Mouse (Mus musculus): ENCODE measurements around the gene Atg4a-ps. TPM values are rescaled to one million over a fixed set of nuclear protein-coding genes. Genes with fewer than 3 reads are reported as not detected.

Atg4a-ps gene
- polyA plus RNA-seq, 1 experiment from 2014 or later: 0.06 TPM

GRCm38 (mm10) chr3:103601011-103601410 is 44.9 kb downstream of the Atg4a-ps start:
- ATAC-seq (ENCODE audit: insufficient number of reproducible peaks, low FRiP score, low TSS enrichment, low read depth): no peak
- peaks cover 7% of the 10 kb centered on the region for H3K4me1 ChIP-seq
- no peak overlapping the region for H3K4me2 ChIP-seq
- 56% methylated on average over 7 of the region's 7 CpGs for WGBS
- no peak overlapping the region for H3K4me3 ChIP-seq
- H3K36me3 ChIP-seq: no peaks in the 10 kb centered on the region
- H3K27me3 ChIP-seq: no peaks in the 10 kb centered on the region
- H3K27ac ChIP-seq: no peak overlapping the region
- no peak overlapping the region for H3K9ac ChIP-seq
- no peaks in the 10 kb centered on the region for H3K9me3 ChIP-seq

GRCm38 (mm10) chr3:103597586-103597985 is 48.3 kb downstream of the Atg4a-ps start:
- no peaks in the 10 kb centered on the region for H3K9me3 ChIP-seq
- H3K4me2 ChIP-seq: no peak overlapping the region
- no peaks in the 10 kb centered on the region for H3K27me3 ChIP-seq
- H3K9ac ChIP-seq: no peak overlapping the region
- peaks cover 12% of the 10 kb centered on the region for H3K4me1 ChIP-seq
- no peak for ATAC-seq (ENCODE audit: insufficient number of reproducible peaks, low FRiP score, low TSS enrichment, low read depth)
- 56% methylated on average over 4 of the region's 4 CpGs for whole genome bisulfite sequencing
- H3K36me3 ChIP-seq: no peaks in the 10 kb centered on the region
- no peak overlapping the region for H3K4me3 ChIP-seq
- H3K27ac ChIP-seq: no peak overlapping the region

GRCm38 (mm10) chr3:103595271-103595810 is 50.5 kb downstream of the Atg4a-ps start:
- no peaks in the 10 kb centered on the region for H3K9me3 ChIP-seq
- no peak overlapping the region for H3K9ac ChIP-seq
- no peak for ATAC-seq (ENCODE audit: insufficient number of reproducible peaks, low FRiP score, low TSS enrichment, low read depth)
- H3K27me3 ChIP-seq: no peaks in the 10 kb centered on the region
- H3K4me3 ChIP-seq: no peak overlapping the region
- peaks cover 5% of the 10 kb centered on the region; the same call in 1 of the 2 replicates for H3K4me1 ChIP-seq
- no peak overlapping the region for H3K4me2 ChIP-seq
- 78% methylated on average over 7 of the region's 7 CpGs for WGBS
- no peak overlapping the region for H3K27ac ChIP-seq
- H3K36me3 ChIP-seq: no peaks in the 10 kb centered on the region

Small RNA genes within 50 kb of the gene (microRNA-seq; reads per million reads assigned to microRNA genes)
- gene Gm25325: not detected

Other genes with a start within 250 kb of the Atg4a-ps start
- 0.36 and 0.45 TPM in 2 replicates for gene Syt6, start 70.8 kb downstream of the Atg4a-ps start, polyA plus RNA-seq (2015; fragmentation: Nextera tagmentation; extraction: Ambion mirVana)
- 71.8 and 79.7 TPM in 2 replicates for gene Olfml3, start 91.9 kb upstream of the Atg4a-ps start, polyA plus RNA-seq (2015; fragmentation: Nextera tagmentation; extraction: Ambion mirVana)
- not detected in 2 replicates for gene Gm10964, start 93.3 kb upstream of the Atg4a-ps start, polyA plus RNA-seq (2015; fragmentation: Nextera tagmentation; extraction: Ambion mirVana)
- 10.4 and 10.8 TPM in 2 replicates for gene Hipk1, start 145.5 kb upstream of the Atg4a-ps start, polyA plus RNA-seq (2015; fragmentation: Nextera tagmentation; extraction: Ambion mirVana)
- gene Dclre1b, start 163.4 kb upstream of the Atg4a-ps start, polyA plus RNA-seq (2015; fragmentation: Nextera tagmentation; extraction: Ambion mirVana): 23.2 and 24.6 TPM in 2 replicates
- gene Ap4b1, start 163.5 kb upstream of the Atg4a-ps start, polyA plus RNA-seq (2015; fragmentation: Nextera tagmentation; extraction: Ambion mirVana): 21.7 and 23.4 TPM in 2 replicates
- 0.64 and 0.73 TPM in 2 replicates for gene Gm43064, start 163.5 kb upstream of the Atg4a-ps start, polyA plus RNA-seq (2015; fragmentation: Nextera tagmentation; extraction: Ambion mirVana)
- 0.46 and 0.87 TPM in 2 replicates for gene Bcl2l15, start 186.5 kb upstream of the Atg4a-ps start, polyA plus RNA-seq (2015; fragmentation: Nextera tagmentation; extraction: Ambion mirVana)
- 0.94 and 1.1 TPM in 2 replicates for gene Ptpn22, start 213.7 kb upstream of the Atg4a-ps start, polyA plus RNA-seq (2015; fragmentation: Nextera tagmentation; extraction: Ambion mirVana)

Data from limb, embryonic 15.5 days (tissue).